Mouse (Mus musculus): ENCODE results near the gene Rbm33.

DNA sequence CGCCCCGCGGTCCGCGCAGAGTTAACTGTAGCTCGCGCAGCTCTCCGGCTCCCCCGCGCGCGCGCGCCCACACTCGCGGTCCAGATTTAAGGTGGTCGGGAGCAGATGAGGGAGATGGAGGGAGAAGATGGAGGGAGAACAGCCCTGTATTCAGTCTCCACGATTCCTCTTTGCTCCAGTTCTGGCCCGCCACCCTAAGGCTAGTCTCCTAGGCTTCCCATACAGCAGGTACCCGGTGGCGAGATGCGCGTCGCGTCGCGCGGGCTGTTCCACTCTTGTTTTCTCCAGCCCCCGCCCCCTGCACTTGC is 148.1 kb downstream of the Rbm33 start:
- TF ChIP-seq GATA1 (IDR thresholded peaks at IDR 0.05; ENCODE audit: low read length) (no peak), TAL1 (IDR thresholded peaks at IDR 0.05; ENCODE audit: low read length) (no peak)
